ENCODE assay signal across 8 mouse cellular contexts in genomic region chr10:19692988-19693387, GRCm38 (mm10). TPM values are rescaled to one million over a fixed set of nuclear protein-coding genes. Genes with fewer than 3 reads are reported as not detected.
DNase-seq lines count a peak whose midpoint lies in the region; ATAC-seq and TF ChIP-seq lines count a peak whose summit lies in the region.

No protein-coding gene starts in this region.

- peak; percentile 28 for DNase-seq in layer of hippocampus, adult 11-12 months (ENCODE audit: low spot score)
- no peak for DNase-seq in layer of hippocampus, adult 9-10 months (ENCODE audit: low spot score)
- peak; percentile 72 for DNase-seq in adipocyte (ENCODE audit: low spot score)
- DNase-seq in liver, embryonic 11.5 days (ENCODE audit: low spot score): no peak
- DNase-seq in midbrain, postnatal 0 days (ENCODE audit: low spot score): peak; percentile 81
- peak; percentile 85 for DNase-seq in thymus, adult 2 months

- no peaks in the 10 kb centered on the region for H3K36me3 ChIP-seq in forebrain, embryonic 16.5 days (ENCODE audit: control insufficient read depth, insufficient read depth)
- no peaks in the 10 kb centered on the region for H3K36me3 ChIP-seq in hindbrain, embryonic 15.5 days
- H3K36me3 ChIP-seq in liver, embryonic 11.5 days (ENCODE audit: control insufficient read depth, insufficient read depth, low read length): no peaks in the 10 kb centered on the region
- H3K36me3 ChIP-seq in midbrain, postnatal 0 days (ENCODE audit: insufficient read depth, low read length): no peaks in the 10 kb centered on the region
- no peaks in the 10 kb centered on the region for H3K36me3 ChIP-seq in thymus, adult 2 months (ENCODE audit: control insufficient read depth, insufficient read depth, low read length)

- H3K9me3 ChIP-seq in forebrain, embryonic 16.5 days (ENCODE audit: control insufficient read depth, low read length): no peaks in the 10 kb centered on the region
- H3K9me3 ChIP-seq in hindbrain, embryonic 15.5 days: no peaks in the 10 kb centered on the region
- H3K9me3 ChIP-seq in liver, embryonic 11.5 days (ENCODE audit: control insufficient read depth, low read length): no peaks in the 10 kb centered on the region
- no peaks in the 10 kb centered on the region for H3K9me3 ChIP-seq in midbrain, postnatal 0 days (ENCODE audit: low read length)

- no peaks in the 10 kb centered on the region for H3K4me1 ChIP-seq in forebrain, embryonic 16.5 days (replicated peaks; ENCODE audit: control insufficient read depth, insufficient read depth, low read length)
- H3K4me1 ChIP-seq in hindbrain, embryonic 15.5 days (replicated peaks): no peaks in the 10 kb centered on the region
- no peaks in the 10 kb centered on the region for H3K4me1 ChIP-seq in liver, embryonic 11.5 days (replicated peaks; ENCODE audit: control insufficient read depth, insufficient read depth, low read length)
- H3K4me1 ChIP-seq in midbrain, postnatal 0 days (ENCODE audit: insufficient read depth, low read length): no peaks in the 10 kb centered on the region
- H3K4me1 ChIP-seq in thymus, adult 2 months (replicated peaks; ENCODE audit: control insufficient read depth, insufficient read depth, low read length): peaks cover 18% of the 10 kb centered on the region

- no peak overlapping the region for H3K9ac ChIP-seq in forebrain, embryonic 16.5 days (replicated peaks; ENCODE audit: low read depth, low read length)
- H3K9ac ChIP-seq in hindbrain, embryonic 15.5 days: no peak overlapping the region
- no peak overlapping the region for H3K9ac ChIP-seq in liver, embryonic 11.5 days (ENCODE audit: low read depth, low read length)
- H3K9ac ChIP-seq in midbrain, postnatal 0 days (replicated peaks; ENCODE audit: low read length, poor library complexity, severe bottlenecking): no peak overlapping the region

- 59% methylated on average over 8 of the region's 8 CpGs for WGBS in forebrain, embryonic 16.5 days
- 60% methylated on average over 8 of the region's 8 CpGs for WGBS in hindbrain, embryonic 15.5 days
- WGBS in liver, embryonic 11.5 days: 47% methylated on average over 8 of the region's 8 CpGs
- 57% methylated on average over 8 of the region's 8 CpGs for WGBS in midbrain, postnatal 0 days
- WGBS in thymus, adult 2 months: 10% methylated on average over 8 of the region's 8 CpGs

- H3K4me2 ChIP-seq in forebrain, embryonic 16.5 days (ENCODE audit: low read length): no peak overlapping the region
- no peak overlapping the region for H3K4me2 ChIP-seq in hindbrain, embryonic 15.5 days
- H3K4me2 ChIP-seq in liver, embryonic 11.5 days: no peak overlapping the region
- H3K4me2 ChIP-seq in midbrain, postnatal 0 days (ENCODE audit: low read depth, low read length, poor library complexity, severe bottlenecking): no peak overlapping the region

- ATAC-seq in forebrain, embryonic 16.5 days: peak; percentile 54; the same call in 1 of the 2 replicates
- ATAC-seq in hindbrain, embryonic 15.5 days (ENCODE audit: low FRiP score, low read depth): peak; percentile 69; the same call in 1 of the 2 replicates
- 0 out of 2 replicates have a peak, but pooled peaks have one; percentile 43 for ATAC-seq in liver, embryonic 11.5 days (replicated peaks; ENCODE audit: low FRiP score)
- ATAC-seq in midbrain, postnatal 0 days (ENCODE audit: low FRiP score): peak; percentile 84

- no peak for TF ChIP-seq POLR2A in thymus, adult 2 months (IDR thresholded peaks at IDR 0.05; ENCODE audit: control insufficient read depth, extremely low read depth, insufficient read depth, low read length, poor library complexity)

- H3K4me3 ChIP-seq in forebrain, embryonic 16.5 days (replicated peaks; ENCODE audit: low read length): no peak overlapping the region
- H3K4me3 ChIP-seq in hindbrain, embryonic 15.5 days: no peak overlapping the region
- H3K4me3 ChIP-seq in liver, embryonic 11.5 days (ENCODE audit: low read depth, low read length): no peak overlapping the region
- no peak overlapping the region for H3K4me3 ChIP-seq in midbrain, postnatal 0 days (ENCODE audit: low read depth, low read length)
- peak overlapping the region; percentile 34 for H3K4me3 ChIP-seq in thymus, adult 2 months (ENCODE audit: control insufficient read depth, insufficient read depth, low read length)

- peak; percentile 85 for TF ChIP-seq CTCF in midbrain, postnatal 0 days (IDR thresholded peaks at IDR 0.05)
- TF ChIP-seq CTCF in thymus, adult 2 months (IDR thresholded peaks at IDR 0.05; ENCODE audit: borderline replicate concordance, control insufficient read depth, extremely low read depth, insufficient read depth, low read length, poor library complexity): peak; percentile 53; the same call in 1 of the 2 replicates

- no peaks in the 10 kb centered on the region for H3K27me3 ChIP-seq in forebrain, embryonic 16.5 days (replicated peaks; ENCODE audit: control insufficient read depth, insufficient read depth, low read length)
- H3K27me3 ChIP-seq in hindbrain, embryonic 15.5 days: no peaks in the 10 kb centered on the region
- no peaks in the 10 kb centered on the region for H3K27me3 ChIP-seq in liver, embryonic 11.5 days (replicated peaks; ENCODE audit: control insufficient read depth, insufficient read depth, low read length)
- H3K27me3 ChIP-seq in midbrain, postnatal 0 days (ENCODE audit: insufficient read depth, low read length): no peaks in the 10 kb centered on the region
- H3K27me3 ChIP-seq in thymus, adult 2 months (ENCODE audit: control insufficient read depth, insufficient read depth, low read length): no peaks in the 10 kb centered on the region

- H3K27ac ChIP-seq in forebrain, embryonic 16.5 days (ENCODE audit: low read length): no peak overlapping the region
- H3K27ac ChIP-seq in hindbrain, embryonic 15.5 days (replicated peaks): no peak overlapping the region
- H3K27ac ChIP-seq in liver, embryonic 11.5 days (ENCODE audit: low read depth, low read length): no peak overlapping the region
- H3K27ac ChIP-seq in midbrain, postnatal 0 days (ENCODE audit: low read depth, low read length): no peak overlapping the region
- H3K27ac ChIP-seq in thymus, adult 2 months (ENCODE audit: control insufficient read depth, insufficient read depth, low read length): peak overlapping the region; percentile 97

RNA-seq across cellular contexts. Expression of gene Il20ra, which starts 19.4 kb away (rescaled TPM):
- polyA plus RNA-seq in forebrain, embryonic 16.5 days (2015; fragmentation: Nextera tagmentation; extraction: Ambion mirVana): 0.10 TPM in 1 of 2 replicates, not detected in the other
- polyA plus RNA-seq in hindbrain, embryonic 15.5 days (2015; fragmentation: Nextera tagmentation; extraction: Ambion mirVana): 0.58 and 0.82 TPM in 2 replicates
- 0.52 and 0.66 TPM in 2 replicates for polyA plus RNA-seq in liver, embryonic 11.5 days (2014; fragmentation: Nextera tagmentation; extraction: Ambion mirVana)
- 0.42 and 0.44 TPM in 2 replicates for total RNA-seq in midbrain, postnatal 0 days (2014; rRNA removed)
- polyA plus RNA-seq in midbrain, postnatal 0 days (2015; fragmentation: Nextera tagmentation; extraction: Ambion mirVana): 0.21 and 0.55 TPM in 2 replicates
- polyA plus RNA-seq in thymus, adult 2 months (2012; rRNA removed): 0.09 and 0.11 TPM in 2 replicates

Comparison
In these comparisons a context has a peak if more than half of its experiments do, and no peak if none do; other contexts are left out.
1. DNase-seq: peak in layer of hippocampus, adult 11-12 months (single experiment), adipocyte (single experiment), midbrain, postnatal 0 days (single experiment) and thymus, adult 2 months (single experiment); none in layer of hippocampus, adult 9-10 months (single experiment) and liver, embryonic 11.5 days (single experiment).
2. Peak in every context shown above with its lines, with median percentiles within 50 percentile points of each other: ATAC-seq.